Mouse (Mus musculus) urinary bladder, postnatal 25 days (tissue): ENCODE data around the gene Ptbp1.
"Not testable (repeated sequence)": the region's sequence is repeated elsewhere in the genome, so short reads cannot be mapped to it uniquely, and the experiment has no call there.

Experiments used
- DNase-seq: peaks from one replicate; pipeline ENCODE4 v3.0.0; 2022; ENCODE audit warnings: low spot score

Gene Ptbp1

GRCm38 (mm10) chr10:79884446-79884845 is 30.2 kb downstream of the Ptbp1 start:
- no peak for DNase-seq

- not testable (repeated sequence) for DNase-seq
Observed at GRCm38 (mm10) chr10:79884938-79885337, 30.7 kb downstream of the Ptbp1 start.

GRCm38 (mm10) chr10:79886054-79886453 is 31.8 kb downstream of the Ptbp1 start, which contains the start of gene Elane:
Gene Elane (plus strand): TSS chr10:79886247.
- DNase-seq: no peak

- no peak for DNase-seq
Observed at GRCm38 (mm10) chr10:79886611-79887010, 32.4 kb downstream of the Ptbp1 start.

- DNase-seq: no peak
Observed at GRCm38 (mm10) chr10:79889386-79889785, 35.2 kb downstream of the Ptbp1 start.

GRCm38 (mm10) chr10:79890670-79891069 is 36.4 kb downstream of the Ptbp1 start, which contains the start of gene Cfd:
Gene Cfd (plus strand): TSS chr10:79890853.
- DNase-seq: no peak

- peak; percentile 78 for DNase-seq
Observed at GRCm38 (mm10) chr10:79892451-79893118, 38.4 kb downstream of the Ptbp1 start.

- DNase-seq: no peak
Observed at GRCm38 (mm10) chr10:79896306-79896705, 42.1 kb downstream of the Ptbp1 start.

GRCm38 (mm10) chr10:79896814-79897213 is 42.6 kb downstream of the Ptbp1 start:
- no peak for DNase-seq

- no peak for DNase-seq
Observed at GRCm38 (mm10) chr10:79897316-79898245, 43.4 kb downstream of the Ptbp1 start.

- DNase-seq: no peak
Observed at GRCm38 (mm10) chr10:79900951-79901410, 46.8 kb downstream of the Ptbp1 start.

GRCm38 (mm10) chr10:79906712-79907111 is 52.5 kb downstream of the Ptbp1 start:
- DNase-seq: no peak

GRCm38 (mm10) chr10:79907415-79907814 is 53.2 kb downstream of the Ptbp1 start:
- no peak for DNase-seq

GRCm38 (mm10) chr10:79908167-79909091 is 54.2 kb downstream of the Ptbp1 start, which contains the start of gene Med16:
Gene Med16 (minus strand): TSS chr10:79908923.
- peak; percentile 92 for DNase-seq

GRCm38 (mm10) chr10:79909092-79909922 is 55.1 kb downstream of the Ptbp1 start:
- DNase-seq: no peak

- DNase-seq: no peak
Observed at GRCm38 (mm10) chr10:79910556-79910955, 56.3 kb downstream of the Ptbp1 start, which contains the start of gene Gm26602. Gene Gm26602 (plus strand): TSS chr10:79910856.

- DNase-seq: no peak
Observed at GRCm38 (mm10) chr10:79912412-79912811, 58.2 kb downstream of the Ptbp1 start.
